Mouse (Mus musculus) skeletal muscle tissue, adult 2 months (tissue): Measurements from ENCODE around the gene Rccd1.

Experiments
- DNase-seq: peaks from one replicate; pipeline ENCODE4 v3.0.0-alpha.2; 2012; ENCODE audit warnings: low read depth, low spot score

Gene Rccd1

DNA sequence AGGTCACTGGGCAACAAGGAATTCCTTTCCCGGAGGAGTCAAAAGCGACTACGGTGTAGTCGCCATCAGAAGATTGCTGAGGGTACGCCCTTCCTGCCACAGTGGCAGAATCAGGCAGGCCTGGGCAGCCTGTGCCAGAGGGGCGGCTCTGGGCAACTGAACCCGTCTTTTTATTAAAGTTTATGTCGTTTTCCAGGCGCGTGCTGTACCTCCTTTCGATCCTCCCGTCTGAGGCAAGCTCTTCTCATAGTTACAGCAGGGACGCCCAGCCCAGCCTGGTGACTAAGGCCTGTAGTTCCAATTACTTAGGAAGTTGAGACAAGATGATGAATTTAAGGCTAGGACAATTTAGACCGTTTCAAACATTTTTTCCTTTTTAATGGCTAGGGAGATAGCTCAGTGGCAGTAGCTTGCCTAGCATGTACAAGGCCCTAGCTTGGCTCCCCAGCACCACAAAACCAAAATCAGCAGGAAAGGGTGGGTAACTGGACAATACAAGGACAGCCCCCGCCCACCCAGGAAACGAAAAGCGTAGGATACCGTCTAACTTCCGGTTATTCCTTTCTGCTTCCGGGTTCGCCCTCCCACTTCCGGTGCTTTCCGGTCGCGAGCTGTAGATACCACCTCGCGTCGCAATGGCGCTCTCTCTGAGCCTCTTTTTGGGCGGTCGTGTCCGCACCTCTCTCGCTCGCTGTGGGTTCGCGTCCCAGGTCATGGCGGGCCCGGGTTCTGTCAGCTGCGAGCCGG lies 63.5 kb downstream of the Rccd1 start, which contains the start of gene Ngrn:
Ngrn (plus strand) TSS at position 591 of the 747 bp plus-strand sequence.
- DNase-seq, result peak; percentile 73

DNA sequence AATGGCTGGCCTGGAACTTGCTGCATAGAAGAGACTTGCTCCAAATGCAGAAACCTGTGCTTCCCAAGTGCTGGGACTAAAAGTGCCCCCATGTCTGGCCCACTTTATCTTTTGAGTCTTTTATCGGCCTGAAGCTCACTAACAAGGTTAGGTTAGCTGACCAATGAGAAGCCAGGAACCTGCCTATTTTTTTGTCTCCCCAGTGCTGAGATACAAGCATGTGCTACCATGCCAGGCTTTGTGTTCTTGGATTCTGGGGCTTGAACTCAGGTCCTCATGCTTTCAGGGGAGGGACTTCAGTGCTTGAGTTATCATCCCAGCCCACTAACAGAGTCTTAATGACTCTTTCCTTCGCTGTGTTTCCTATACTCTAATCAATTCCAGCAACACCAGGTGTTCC lies 66.5 kb downstream of the Rccd1 start:
- DNase-seq, result no peak

DNA sequence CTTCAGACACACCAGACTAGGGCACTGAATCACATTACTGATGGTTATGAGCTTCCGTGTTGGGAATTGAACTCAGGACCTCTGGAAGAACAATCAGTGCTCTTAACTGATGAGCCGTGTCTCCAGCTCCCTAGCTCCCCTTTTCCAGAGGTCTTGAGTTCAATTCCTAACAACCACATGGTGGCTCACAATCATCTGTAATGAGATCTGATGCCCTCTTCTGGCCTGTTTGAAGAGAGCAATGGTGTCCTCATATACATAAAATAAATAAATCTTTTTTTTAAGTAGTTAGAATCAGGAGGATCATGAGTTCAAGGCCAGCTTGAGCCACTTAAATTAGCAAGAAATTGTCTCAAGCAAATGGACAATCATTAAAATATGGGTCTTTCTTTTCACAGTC lies 68.3 kb downstream of the Rccd1 start:
- DNase-seq, result no peak

DNA sequence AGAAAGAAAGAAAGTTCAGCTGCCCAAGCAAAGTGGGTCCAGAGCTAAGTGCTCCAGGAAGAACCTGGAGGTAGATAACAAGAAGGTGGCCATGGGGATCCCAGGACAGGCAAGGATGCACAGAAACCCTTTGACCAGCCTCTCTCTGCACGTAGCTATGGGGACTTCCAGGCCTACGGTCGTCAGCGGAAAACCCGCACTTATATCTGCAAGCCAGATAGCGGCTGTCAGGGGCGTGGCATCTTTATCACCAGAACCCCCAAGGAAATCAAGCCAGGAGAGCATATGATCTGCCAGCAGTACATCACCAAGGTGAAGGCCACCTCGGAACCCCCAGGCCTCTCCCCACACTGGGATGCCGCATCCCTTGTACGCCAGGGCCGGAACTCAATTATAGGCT lies 71.4 kb downstream of the Rccd1 start:
- DNase-seq, result no peak

DNA sequence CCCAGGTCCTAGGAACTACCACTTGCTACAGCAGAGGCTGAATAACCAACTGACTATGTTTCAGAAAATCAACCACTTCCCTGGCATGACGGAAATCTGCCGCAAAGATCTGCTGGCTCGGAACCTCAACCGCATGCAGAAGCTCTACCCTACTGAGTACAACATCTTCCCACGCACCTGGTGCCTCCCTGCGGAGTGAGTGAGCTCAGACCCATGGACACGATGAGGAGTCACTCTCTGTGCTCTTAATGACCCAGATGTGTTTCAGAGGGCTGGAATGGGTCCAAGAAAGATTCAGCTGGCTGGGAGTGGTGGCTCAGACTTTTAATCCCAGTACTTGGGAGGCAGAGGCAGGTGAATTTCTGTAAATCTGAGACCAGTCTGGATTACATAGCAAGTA lies 71.8 kb downstream of the Rccd1 start:
- DNase-seq, result no peak

DNA sequence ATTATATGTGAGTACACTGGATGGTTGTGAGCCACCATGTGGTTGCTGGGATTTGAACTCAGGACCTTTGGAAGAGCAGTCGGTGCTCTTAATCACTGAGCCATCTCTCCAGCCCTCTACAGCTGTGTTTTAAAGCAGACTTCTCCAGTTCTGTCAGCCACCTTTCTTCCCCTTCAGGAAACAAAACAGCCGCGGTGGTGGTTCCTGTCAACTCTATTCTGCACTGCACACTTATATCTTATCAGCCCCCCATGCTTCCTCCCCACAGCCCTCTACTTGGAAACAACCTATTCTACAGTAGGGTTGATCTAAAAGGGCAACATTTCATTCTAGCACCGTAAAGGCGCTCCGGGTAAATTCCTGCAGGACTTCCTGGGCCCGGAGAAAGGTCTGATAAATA lies 77.4 kb downstream of the Rccd1 start:
- no peak for DNase-seq

DNA sequence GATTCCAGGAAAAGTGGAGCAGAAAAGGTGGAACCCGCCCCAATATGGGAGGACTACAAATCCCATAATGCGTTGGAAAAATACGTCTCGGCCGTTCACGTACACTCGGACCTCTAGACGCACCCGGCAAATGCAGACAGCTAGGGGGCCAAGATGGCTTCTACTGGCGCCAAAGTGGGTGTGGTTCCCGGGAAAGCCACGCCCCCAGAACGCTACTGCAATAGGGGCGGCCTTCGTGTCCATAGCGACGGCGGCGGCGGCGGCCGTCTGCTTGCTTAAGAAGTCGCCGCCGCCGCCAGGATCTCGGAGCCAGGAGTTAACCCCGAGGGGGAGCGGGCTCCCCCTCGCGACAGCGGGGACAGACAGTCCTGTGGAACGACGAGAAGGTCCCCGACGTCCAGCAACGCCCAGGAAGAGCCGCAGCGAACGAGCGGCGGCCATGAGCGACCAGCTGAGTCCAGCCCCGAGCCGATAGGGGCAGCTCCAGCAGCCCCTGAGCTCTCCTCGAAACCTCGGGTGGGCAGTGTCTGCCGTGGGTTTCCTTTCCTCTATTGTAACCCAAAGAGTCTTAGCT lies 78.0 kb downstream of the Rccd1 start, which contains the start of gene Ttll13:
Ttll13 (plus strand) TSS at position 229 of the 574 bp plus-strand sequence.
- peak; percentile 96 for DNase-seq

DNA sequence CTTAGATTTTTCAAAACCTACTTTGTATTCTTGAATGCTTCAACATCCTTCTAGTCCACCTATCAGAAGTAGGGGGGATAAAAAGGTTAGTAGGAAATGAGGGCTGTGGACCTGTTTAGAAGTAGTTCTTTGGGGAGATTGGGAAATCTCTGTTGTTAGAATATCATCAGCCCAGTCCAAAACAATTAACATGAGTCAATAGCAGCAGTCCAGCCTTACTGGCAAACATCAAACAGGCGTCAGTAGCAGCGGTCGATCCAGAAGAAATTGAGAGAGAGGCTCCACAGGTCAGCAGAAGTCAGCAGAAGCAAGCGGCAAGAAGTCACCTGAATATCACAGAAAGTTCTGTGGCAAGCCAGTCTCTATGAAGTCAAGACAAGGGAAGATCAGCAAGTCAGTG lies 79.4 kb downstream of the Rccd1 start:
- no peak for DNase-seq
